Mouse (Mus musculus) midbrain, embryonic 16.5 days (tissue): ENCODE data around the gene Spint2. TPM values are rescaled to one million over a fixed set of nuclear protein-coding genes. Genes with fewer than 3 reads are reported as not detected.
A peak's percentile ranks its signal among the peaks of the same experiment; 100 is the strongest.

Experiments
- ATAC-seq: fragments of 200-750 bp; cut with Nextera tagmentation; 2 replicates; pipeline ENCODE4 v1.8.0; 2017; ENCODE audit warnings: moderate TSS enrichment
- H3K27ac ChIP-seq: fragments of 300-500 bp; sonication (generic); 2 replicates; pipeline ENCODE4 v1.5.1; 2014; ENCODE audit warnings: mild to moderate bottlenecking, low read length, mixed read lengths
- H3K27me3 ChIP-seq: fragments of 300-500 bp; sonication (generic); 2 replicates; pipeline ENCODE4 v1.6.1; 2014; ENCODE audit warnings: low read depth, low read length, mixed read lengths; ENCODE audit not compliant: control insufficient read depth, insufficient read depth
- H3K36me3 ChIP-seq: fragments of 300-500 bp; sonication (generic); 2 replicates; pipeline ENCODE4 v1.6.1; 2014; ENCODE audit warnings: mild to moderate bottlenecking, low read length, moderate library complexity, mixed read lengths; ENCODE audit not compliant: control insufficient read depth, insufficient read depth
- H3K4me1 ChIP-seq: fragments of 300-500 bp; sonication (generic); 2 replicates; pipeline ENCODE4 v1.6.1; 2014; ENCODE audit warnings: mild to moderate bottlenecking, low read length, mixed read lengths; ENCODE audit not compliant: control insufficient read depth, insufficient read depth
- H3K4me2 ChIP-seq: fragments of 300-500 bp; sonication (generic); 2 replicates; pipeline ENCODE4 v1.6.1; 2014; ENCODE audit warnings: mild to moderate bottlenecking, low read length, mixed read lengths
- H3K4me3 ChIP-seq: fragments of 300-500 bp; sonication (generic); 2 replicates; pipeline ENCODE4 v1.5.1; 2014; ENCODE audit warnings: low read depth, mild to moderate bottlenecking, low read length, moderate library complexity, mixed read lengths
- H3K9ac ChIP-seq: fragments of 300-500 bp; sonication (generic); 2 replicates; pipeline ENCODE4 v1.6.1; 2014; ENCODE audit warnings: low read depth, low read length, mixed read lengths
- H3K9me3 ChIP-seq: fragments of 300-500 bp; sonication (generic); replicated peaks from 2 replicates; pipeline ENCODE4 v1.6.1; 2014; ENCODE audit warnings: mild to moderate bottlenecking, low read length, mixed read lengths; ENCODE audit not compliant: control insufficient read depth, poor library complexity, severe bottlenecking
- WGBS: fragments of 180-500 bp; shearing (Covaris S2); extraction: QIAGEN DNeasy Blood & Tissue Kit; methylation state at CpG from one replicate; pipeline ENCODE4 v1.1.7; 2014; 5-methylcytosine and 5-hydroxymethylcytosine counted together
- polyA plus RNA-seq: library from polyadenylated mRNA; unstranded; fragments of >200 nt; fragmentation: Nextera tagmentation; extraction: Ambion mirVana; gene quantifications from 2 replicates; pipeline ENCODE4 v1.2.1, GENCODE M21; 2015

The Spint2 gene
- 81.2 and 89.7 TPM in 2 replicates for polyA plus RNA-seq

DNA sequence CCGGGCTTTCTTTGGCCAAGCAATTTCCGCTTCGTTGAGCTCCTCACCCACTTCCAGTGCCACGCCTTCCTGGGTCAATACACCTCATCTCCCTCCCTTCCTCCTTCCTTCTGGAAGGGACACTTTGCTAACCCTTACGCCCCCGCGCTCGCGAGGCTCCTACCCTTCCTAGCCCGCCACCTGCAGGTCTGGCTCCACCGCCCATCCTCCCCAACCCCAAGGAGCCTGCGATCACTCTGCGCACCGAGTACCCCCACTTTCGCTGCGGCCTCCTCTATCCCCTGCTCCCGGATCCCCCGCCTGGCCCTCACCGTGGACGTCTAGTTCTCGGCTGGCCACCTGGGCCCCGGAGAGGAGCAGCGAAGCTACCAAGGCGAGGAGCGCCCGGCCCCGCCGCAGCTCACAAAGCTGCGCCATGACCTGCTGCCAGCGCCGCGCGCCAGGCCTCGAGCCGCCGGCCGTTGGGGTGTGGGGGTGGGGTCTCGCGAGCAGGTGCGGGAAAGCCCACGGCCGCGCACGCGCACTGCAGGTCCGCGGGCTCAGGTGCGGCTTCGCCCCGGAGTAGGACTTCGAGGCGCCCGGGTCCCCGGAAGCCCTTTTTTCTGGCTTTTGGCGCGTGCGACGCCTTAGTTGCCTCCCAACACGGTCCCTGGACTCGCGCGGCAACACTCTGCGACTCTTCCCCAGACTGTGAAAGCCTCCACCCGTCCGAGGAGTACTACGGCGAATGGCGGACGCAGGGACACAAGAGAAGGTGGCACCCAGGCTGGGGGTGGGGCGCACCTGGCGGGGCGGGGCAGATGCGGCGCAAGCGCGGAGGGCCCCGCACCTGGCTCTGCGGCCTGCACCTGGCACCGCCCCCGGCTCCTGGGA is at the start of gene Spint2:
Gene Spint2 (minus strand): TSS at position 712 of the 873 bp plus-strand sequence.
- Histone ChIP-seq H3K9me3 (no peaks in the 10 kb centered on the region), H3K27me3 (peaks cover 9% of the 10 kb centered on the region), H3K4me1 (peaks cover 11% of the 10 kb centered on the region; the same call in 1 of the 2 replicates), H3K36me3 (no peaks in the 10 kb centered on the region), H3K9ac (peak within 1 kb of the TSS; percentile 82), H3K27ac (peak within 1 kb of the TSS; percentile 23; the same call in 1 of the 2 replicates), H3K4me2 (peak within 1 kb of the TSS; percentile 96), H3K4me3 (peak within 1 kb of the TSS; percentile 70)
- under 1% methylated on average over 71 of the region's 80 CpGs for WGBS
- ATAC-seq: peak; percentile 86

DNA sequence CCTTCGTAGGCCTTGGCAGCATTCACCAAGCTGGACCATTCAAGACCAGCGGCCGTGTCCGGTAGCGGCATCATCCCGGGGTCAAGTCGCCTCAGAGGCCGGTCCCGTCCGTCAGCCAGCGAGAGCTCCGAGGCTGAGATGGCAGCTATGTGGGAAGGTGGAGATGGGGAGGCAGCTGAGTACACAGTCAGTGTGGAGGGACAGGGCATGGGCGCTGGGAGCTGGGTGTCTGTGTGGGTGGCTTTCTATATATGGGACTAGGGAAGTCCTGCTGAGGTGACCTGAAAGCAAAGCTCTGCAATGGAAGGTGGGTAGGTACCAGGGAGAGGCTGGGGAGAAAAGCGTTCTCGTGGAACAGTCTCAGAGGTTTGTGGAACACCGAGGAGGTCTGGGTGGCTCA is 47.3 kb upstream of the Spint2 start:
- Histone ChIP-seq H3K27me3 (no peaks in the 10 kb centered on the region), H3K36me3 (peaks cover 25% of the 10 kb centered on the region), H3K9ac (no peak overlapping the region), H3K27ac (no peak overlapping the region), H3K4me2 (no peak overlapping the region), H3K4me1 (peaks cover 1% of the 10 kb centered on the region; the same call in 1 of the 2 replicates), H3K4me3 (no peak overlapping the region), H3K9me3 (no peaks in the 10 kb centered on the region)
- ATAC-seq: no peak
- WGBS: 89% methylated on average over 16 of the region's 16 CpGs

DNA sequence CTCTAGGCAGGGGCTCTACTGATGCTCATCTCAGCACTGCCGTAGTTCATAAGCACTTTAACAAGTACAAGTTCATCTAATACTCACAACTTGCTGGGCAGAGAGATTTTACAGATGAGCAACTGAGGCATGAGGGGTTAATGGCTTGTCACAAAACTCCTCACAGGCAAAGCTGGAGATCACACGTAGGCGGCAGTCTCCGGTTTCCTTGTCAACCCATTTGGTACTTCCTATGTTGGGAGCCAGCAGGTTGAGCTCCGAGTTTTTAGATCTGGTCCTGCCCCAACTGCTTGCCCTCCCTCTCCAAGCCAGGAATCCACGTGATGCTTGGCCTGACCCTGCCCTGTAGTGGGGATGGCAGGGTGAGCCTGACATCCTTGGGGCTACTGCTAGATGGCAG is 45.4 kb upstream of the Spint2 start:
- no peak overlapping the region for H3K4me2 ChIP-seq
- WGBS: 86% methylated on average over 6 of the region's 6 CpGs
- no peaks in the 10 kb centered on the region for H3K27me3 ChIP-seq
- H3K9me3 ChIP-seq: no peaks in the 10 kb centered on the region
- no peaks in the 10 kb centered on the region for H3K4me1 ChIP-seq
- no peak for ATAC-seq
- no peak overlapping the region for H3K27ac ChIP-seq
- H3K4me3 ChIP-seq: no peak overlapping the region
- no peak overlapping the region for H3K9ac ChIP-seq
- H3K36me3 ChIP-seq: peaks cover 25% of the 10 kb centered on the region

DNA sequence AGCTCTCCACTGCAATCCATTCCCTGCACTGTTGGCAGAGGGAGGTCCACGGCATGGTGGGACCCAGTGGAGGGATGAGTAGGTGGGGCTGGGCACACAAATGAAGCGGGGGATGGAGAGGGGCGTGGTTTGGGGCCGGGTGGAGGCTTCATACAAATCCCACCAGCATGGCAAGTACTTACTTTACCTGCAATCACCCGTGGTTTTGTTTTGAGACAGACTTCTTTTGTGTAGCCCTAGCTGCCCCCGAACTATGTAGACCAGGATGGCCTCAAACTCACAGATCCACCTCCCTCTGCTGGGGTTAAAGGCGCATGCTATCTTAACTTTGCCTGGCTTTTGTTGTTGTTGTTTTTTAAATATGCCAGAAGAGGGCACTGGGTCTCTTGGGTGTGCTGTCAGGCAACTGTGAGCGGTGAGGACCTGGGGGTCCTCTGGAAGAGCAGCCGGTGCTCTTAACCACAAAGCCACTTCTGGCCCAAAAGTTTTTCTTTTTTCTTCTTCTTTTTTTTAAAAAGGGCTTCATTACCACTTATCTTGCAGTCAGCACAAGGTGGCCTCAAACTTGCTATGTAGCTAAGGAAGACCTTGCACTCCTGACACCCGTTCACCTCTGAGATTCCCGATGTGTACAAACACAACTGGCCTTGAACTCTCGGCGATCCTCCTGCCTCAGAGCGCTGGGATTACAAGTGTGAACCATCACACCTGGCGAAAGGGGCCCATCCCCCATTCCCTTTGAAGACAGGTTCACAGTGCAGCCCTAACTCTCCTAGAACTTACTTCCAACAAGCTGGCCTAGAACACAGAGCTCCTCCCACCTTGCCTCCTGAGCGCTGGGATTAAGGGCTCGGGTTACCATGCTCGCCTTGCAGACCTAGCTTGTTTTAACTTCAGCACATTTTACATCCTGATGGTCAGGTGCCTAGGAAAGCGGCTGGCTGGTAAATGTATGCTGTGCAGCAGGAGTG is 37.9 kb upstream of the Spint2 start:
- Histone ChIP-seq H3K27ac (peak overlapping the region; percentile 96), H3K4me3 (no peak overlapping the region), H3K4me1 (peaks cover 60% of the 10 kb centered on the region), H3K36me3 (peaks cover 12% of the 10 kb centered on the region), H3K4me2 (peak overlapping the region; percentile 39), H3K9ac (0 out of 2 replicates have a peak overlapping the region, but pooled peaks have one; percentile 48), H3K27me3 (no peaks in the 10 kb centered on the region), H3K9me3 (no peaks in the 10 kb centered on the region)
- no peak for ATAC-seq
- 10% methylated on average over 19 of the region's 19 CpGs for WGBS

DNA sequence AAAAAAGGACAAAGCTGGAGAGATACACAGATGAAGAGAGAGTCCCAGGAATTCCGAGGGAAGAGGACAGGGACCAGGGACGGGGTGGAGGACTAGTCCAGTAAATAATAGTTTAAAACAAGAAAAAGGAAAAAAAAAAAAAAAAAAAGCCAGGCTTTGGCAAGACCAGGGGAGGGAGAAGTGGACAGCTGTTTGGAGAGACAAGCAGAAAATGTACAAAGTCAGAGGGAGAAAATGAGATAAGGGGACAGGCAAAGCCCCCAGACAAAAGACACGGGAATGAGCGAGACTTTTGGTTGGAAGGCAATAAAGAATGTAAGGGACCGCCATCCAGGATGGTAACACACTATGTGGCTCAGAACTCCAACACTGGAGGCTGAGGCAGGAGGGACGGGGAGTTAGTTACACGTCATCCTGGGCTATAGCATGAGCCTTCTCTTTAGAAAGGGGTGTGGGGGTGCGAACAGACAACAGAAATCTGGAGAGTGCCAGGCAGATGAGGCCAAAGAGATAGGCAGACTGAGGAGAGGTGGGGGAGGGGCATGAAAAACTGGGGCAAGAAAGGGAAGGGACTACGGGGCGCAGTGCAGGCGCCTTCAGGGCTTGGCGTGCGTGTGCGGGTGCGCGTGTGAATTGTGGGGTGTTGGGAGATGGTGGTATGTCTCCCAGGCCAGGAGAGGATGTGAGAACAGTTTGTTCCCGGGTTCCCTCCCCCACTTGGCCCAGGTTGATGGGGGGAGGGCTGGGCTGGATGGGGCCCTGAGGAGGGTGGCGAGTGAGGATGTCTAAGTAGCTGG is 36.6 kb upstream of the Spint2 start:
- Histone ChIP-seq H3K27me3 (no peaks in the 10 kb centered on the region), H3K36me3 (peaks cover 5% of the 10 kb centered on the region; the same call in 1 of the 2 replicates), H3K9ac (peak overlapping the region; percentile 51), H3K4me1 (peaks cover 73% of the 10 kb centered on the region), H3K27ac (peak overlapping the region; percentile 96), H3K9me3 (no peaks in the 10 kb centered on the region), H3K4me2 (peak overlapping the region; percentile 39), H3K4me3 (no peak overlapping the region; the same call in 1 of the 2 replicates)
- WGBS: 3% methylated on average over 18 of the region's 18 CpGs
- ATAC-seq: peak; percentile 1; the same call in 1 of the 2 replicates

DNA sequence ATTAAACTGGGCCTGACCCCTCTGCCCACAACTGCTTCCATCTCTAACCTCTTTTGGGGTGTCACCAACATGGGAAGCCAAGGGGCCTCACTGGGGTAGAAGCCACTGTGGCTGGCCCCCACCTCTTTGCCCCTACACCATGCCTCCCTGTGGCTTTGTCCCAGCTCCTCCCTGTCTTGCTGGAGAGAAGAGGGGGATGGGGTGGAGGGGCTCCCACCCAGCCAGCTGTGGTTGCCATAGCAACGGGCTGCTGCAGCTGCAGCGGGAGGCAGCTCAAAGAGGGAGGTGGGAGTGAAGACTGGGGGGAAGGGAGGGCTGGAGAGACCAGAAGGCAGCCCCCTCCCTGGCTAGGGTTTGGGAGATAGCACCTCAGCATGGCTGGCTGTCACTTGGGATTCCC is 35.8 kb upstream of the Spint2 start:
- peak overlapping the region; percentile 37 for H3K4me2 ChIP-seq
- no peak overlapping the region; the same call in 1 of the 2 replicates for H3K4me3 ChIP-seq
- H3K36me3 ChIP-seq: peaks cover 5% of the 10 kb centered on the region; the same call in 1 of the 2 replicates
- no peaks in the 10 kb centered on the region for H3K9me3 ChIP-seq
- peak; percentile 55 for ATAC-seq
- peak overlapping the region; percentile 51 for H3K9ac ChIP-seq
- no peaks in the 10 kb centered on the region for H3K27me3 ChIP-seq
- WGBS: 0% methylated on average over 2 of the region's 2 CpGs
- peaks cover 80% of the 10 kb centered on the region for H3K4me1 ChIP-seq
- H3K27ac ChIP-seq: peak overlapping the region; percentile 96

DNA sequence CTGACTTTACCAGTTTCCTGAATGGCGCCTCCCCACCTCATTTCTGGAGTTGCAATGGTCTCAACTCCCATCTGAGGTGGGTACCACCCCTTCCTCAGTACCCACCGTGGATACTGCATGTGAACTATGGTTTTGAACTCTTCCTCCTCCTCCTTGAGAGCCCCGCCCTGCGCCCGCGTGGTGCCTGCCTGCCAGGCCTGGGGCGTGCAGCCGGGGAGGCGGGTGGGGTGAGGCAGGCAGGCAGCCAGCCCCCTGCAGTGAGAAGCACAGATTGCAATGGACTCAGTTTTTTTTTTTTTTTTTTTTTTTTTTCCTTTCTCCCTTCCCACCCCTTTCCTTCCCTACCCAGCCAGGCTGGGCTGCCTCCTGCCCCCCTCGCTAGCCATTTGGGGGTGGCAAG is 35.3 kb upstream of the Spint2 start:
- peak; percentile 23 for ATAC-seq
- Histone ChIP-seq H3K4me2 (peak overlapping the region; percentile 37), H3K27me3 (no peaks in the 10 kb centered on the region), H3K4me3 (no peak overlapping the region), H3K4me1 (peaks cover 82% of the 10 kb centered on the region), H3K36me3 (peaks cover 3% of the 10 kb centered on the region; the same call in 1 of the 2 replicates), H3K27ac (peak overlapping the region; percentile 96), H3K9ac (peak overlapping the region; percentile 51), H3K9me3 (no peaks in the 10 kb centered on the region)
- 2% methylated on average over 6 of the region's 10 CpGs for WGBS

DNA sequence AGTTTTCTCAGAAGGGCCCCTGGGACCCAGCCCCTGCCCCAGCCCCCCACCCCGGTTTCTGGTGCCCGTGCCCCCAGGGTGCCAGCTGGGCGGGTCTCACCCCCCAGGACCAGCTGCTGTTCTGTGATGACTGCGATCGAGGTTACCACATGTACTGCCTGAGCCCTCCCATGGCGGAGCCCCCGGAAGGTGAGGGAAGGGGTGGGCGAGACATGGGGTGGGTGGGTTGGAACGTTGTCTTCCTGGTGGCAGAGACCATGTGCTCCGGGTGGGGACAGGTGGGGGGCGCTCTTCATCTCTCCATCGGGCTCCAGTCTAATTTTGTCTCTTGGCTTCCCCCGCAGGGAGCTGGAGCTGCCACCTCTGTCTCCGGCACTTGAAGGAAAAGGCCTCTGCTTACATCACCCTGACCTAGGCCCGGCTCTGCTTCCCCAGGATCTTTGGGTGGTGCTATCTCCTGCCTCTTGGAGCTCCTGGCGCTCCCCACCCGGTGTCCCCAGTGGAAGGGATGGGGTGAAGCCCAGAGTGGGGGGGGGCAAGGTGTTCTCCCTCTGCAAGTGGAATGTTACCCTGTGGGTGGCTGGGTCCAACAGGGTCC is 34.5 kb upstream of the Spint2 start:
- Histone ChIP-seq H3K27me3 (no peaks in the 10 kb centered on the region), H3K36me3 (peaks cover 4% of the 10 kb centered on the region; the same call in 1 of the 2 replicates), H3K4me2 (peak overlapping the region; percentile 37; the same call in 1 of the 2 replicates), H3K9ac (peak overlapping the region; percentile 61), H3K4me3 (no peak overlapping the region), H3K27ac (peak overlapping the region; percentile 96), H3K4me1 (peaks cover 82% of the 10 kb centered on the region), H3K9me3 (no peaks in the 10 kb centered on the region)
- WGBS: 51% methylated on average over 17 of the region's 17 CpGs
- no peak for ATAC-seq
